Mouse (Mus musculus): ENCODE results near the gene Shc4. TPM values are rescaled to one million over a fixed set of nuclear protein-coding genes. Genes with fewer than 3 reads are reported as not detected.

Shc4 gene
- polyA plus RNA-seq, 1 experiment from 2014 or later: 1.2 TPM

- Histone ChIP-seq H3K4me3 (ENCODE audit: control insufficient read depth in 1 of 2, insufficient read depth in 1 of 2, low read depth in 1 of 2, low read length in 2 of 2) (no peak overlapping the region), H3K9me3 (ENCODE audit: control insufficient read depth, low read length) (no peaks in the 10 kb centered on the region), H3K4me1 (ENCODE audit: control insufficient read depth in 2 of 2, insufficient read depth in 2 of 2, low read length in 2 of 2) (0 out of 4 replicates have a peak, but pooled peaks cover 0 to 7% of the 10 kb centered on the region in 2 experiments), H3K4me2 (ENCODE audit: low read length) (no peak overlapping the region), H3K27ac (replicated peaks in 1 of 2; ENCODE audit: control insufficient read depth in 1 of 2, insufficient read depth in 1 of 2, low read depth in 2 of 2, low read length in 2 of 2) (no peak overlapping the region), H3K9ac (ENCODE audit: low read length) (no peak overlapping the region), H3K36me3 (ENCODE audit: control insufficient read depth, insufficient read depth, low read length) (peaks cover 73% of the 10 kb centered on the region), H3K27me3 (ENCODE audit: control insufficient read depth, insufficient read depth, low read length) (no peaks in the 10 kb centered on the region)
- WGBS: 75% methylated on average over 6 of the region's 6 CpGs
- ATAC-seq (ENCODE audit: insufficient number of reproducible peaks, insufficient read depth, low FRiP score, low read depth): no peak
Observed at GRCm38 (mm10) chr2:125598251-125598650, 125.7 kb downstream of the Shc4 start.

- ATAC-seq (ENCODE audit: insufficient number of reproducible peaks, insufficient read depth, low FRiP score, low read depth): no peak
- no peak overlapping the region for H3K27ac ChIP-seq (replicated peaks in 1 of 2; ENCODE audit: control insufficient read depth in 1 of 2, insufficient read depth in 1 of 2, low read depth in 2 of 2, low read length in 2 of 2)
- H3K9me3 ChIP-seq (ENCODE audit: control insufficient read depth, low read length): no peaks in the 10 kb centered on the region
- H3K27me3 ChIP-seq (ENCODE audit: control insufficient read depth, insufficient read depth, low read length): no peaks in the 10 kb centered on the region
- no peak overlapping the region for H3K4me2 ChIP-seq (ENCODE audit: low read length)
- WGBS: 95% methylated on average over 12 of the region's 12 CpGs
- no peak overlapping the region for H3K4me3 ChIP-seq (ENCODE audit: control insufficient read depth in 1 of 2, insufficient read depth in 1 of 2, low read depth in 1 of 2, low read length in 2 of 2)
- no peaks in the 10 kb centered on the region for H3K4me1 ChIP-seq (ENCODE audit: control insufficient read depth in 2 of 2, insufficient read depth in 2 of 2, low read length in 2 of 2)
- H3K9ac ChIP-seq (ENCODE audit: low read length): no peak overlapping the region
- peaks cover 64% of the 10 kb centered on the region for H3K36me3 ChIP-seq (ENCODE audit: control insufficient read depth, insufficient read depth, low read length)
Observed at GRCm38 (mm10) chr2:125594786-125595185, 129.2 kb downstream of the Shc4 start.

- no peaks in the 10 kb centered on the region for H3K9me3 ChIP-seq (ENCODE audit: control insufficient read depth, low read length)
- peaks cover 64% of the 10 kb centered on the region for H3K36me3 ChIP-seq (ENCODE audit: control insufficient read depth, insufficient read depth, low read length)
- no peaks in the 10 kb centered on the region for H3K27me3 ChIP-seq (ENCODE audit: control insufficient read depth, insufficient read depth, low read length)
- no peaks in the 10 kb centered on the region for H3K4me1 ChIP-seq (ENCODE audit: control insufficient read depth in 2 of 2, insufficient read depth in 2 of 2, low read length in 2 of 2)
- H3K4me2 ChIP-seq (ENCODE audit: low read length): no peak overlapping the region
- ATAC-seq (ENCODE audit: insufficient number of reproducible peaks, insufficient read depth, low FRiP score, low read depth): no peak
- no peak overlapping the region for H3K4me3 ChIP-seq (ENCODE audit: control insufficient read depth in 1 of 2, insufficient read depth in 1 of 2, low read depth in 1 of 2, low read length in 2 of 2)
- H3K9ac ChIP-seq (ENCODE audit: low read length): no peak overlapping the region
- H3K27ac ChIP-seq (replicated peaks in 1 of 2; ENCODE audit: control insufficient read depth in 1 of 2, insufficient read depth in 1 of 2, low read depth in 2 of 2, low read length in 2 of 2): no peak overlapping the region
- 82% methylated on average over 6 of the region's 6 CpGs for WGBS
Observed at GRCm38 (mm10) chr2:125594072-125594471, 129.9 kb downstream of the Shc4 start.

GRCm38 (mm10) chr2:125591895-125592294, 132.1 kb downstream of the Shc4 start:
- peaks cover 70% of the 10 kb centered on the region for H3K36me3 ChIP-seq (ENCODE audit: control insufficient read depth, insufficient read depth, low read length)
- no peaks in the 10 kb centered on the region for H3K27me3 ChIP-seq (ENCODE audit: control insufficient read depth, insufficient read depth, low read length)
- no peaks in the 10 kb centered on the region for H3K4me1 ChIP-seq (ENCODE audit: control insufficient read depth in 2 of 2, insufficient read depth in 2 of 2, low read length in 2 of 2)
- no peak for ATAC-seq (ENCODE audit: insufficient number of reproducible peaks, insufficient read depth, low FRiP score, low read depth)
- no peak overlapping the region for H3K4me3 ChIP-seq (ENCODE audit: control insufficient read depth in 1 of 2, insufficient read depth in 1 of 2, low read depth in 1 of 2, low read length in 2 of 2)
- H3K4me2 ChIP-seq (ENCODE audit: low read length): no peak overlapping the region
- 95% methylated on average over 4 of the region's 4 CpGs for WGBS
- H3K9me3 ChIP-seq (ENCODE audit: control insufficient read depth, low read length): no peaks in the 10 kb centered on the region
- no peak overlapping the region for H3K9ac ChIP-seq (ENCODE audit: low read length)
- no peak overlapping the region for H3K27ac ChIP-seq (replicated peaks in 1 of 2; ENCODE audit: control insufficient read depth in 1 of 2, insufficient read depth in 1 of 2, low read depth in 2 of 2, low read length in 2 of 2)

- no peak overlapping the region for H3K27ac ChIP-seq (replicated peaks in 1 of 2; ENCODE audit: control insufficient read depth in 1 of 2, insufficient read depth in 1 of 2, low read depth in 2 of 2, low read length in 2 of 2)
- ATAC-seq (ENCODE audit: insufficient number of reproducible peaks, insufficient read depth, low FRiP score, low read depth): no peak
- H3K4me1 ChIP-seq (ENCODE audit: control insufficient read depth in 2 of 2, insufficient read depth in 2 of 2, low read length in 2 of 2): no peaks in the 10 kb centered on the region
- peaks cover 77% of the 10 kb centered on the region for H3K36me3 ChIP-seq (ENCODE audit: control insufficient read depth, insufficient read depth, low read length)
- H3K9ac ChIP-seq (ENCODE audit: low read length): no peak overlapping the region
- 95% methylated on average over 12 of the region's 12 CpGs for WGBS
- no peaks in the 10 kb centered on the region for H3K27me3 ChIP-seq (ENCODE audit: control insufficient read depth, insufficient read depth, low read length)
- no peak overlapping the region for H3K4me3 ChIP-seq (ENCODE audit: control insufficient read depth in 1 of 2, insufficient read depth in 1 of 2, low read depth in 1 of 2, low read length in 2 of 2)
- no peaks in the 10 kb centered on the region for H3K9me3 ChIP-seq (ENCODE audit: control insufficient read depth, low read length)
- no peak overlapping the region for H3K4me2 ChIP-seq (ENCODE audit: low read length)
Observed at GRCm38 (mm10) chr2:125589287-125589686, 134.7 kb downstream of the Shc4 start.

GRCm38 (mm10) chr2:125581081-125581480, 142.9 kb downstream of the Shc4 start:
- H3K4me2 ChIP-seq (ENCODE audit: low read length): no peak overlapping the region
- no peak for ATAC-seq (ENCODE audit: insufficient number of reproducible peaks, insufficient read depth, low FRiP score, low read depth)
- H3K27ac ChIP-seq (replicated peaks in 1 of 2; ENCODE audit: control insufficient read depth in 1 of 2, insufficient read depth in 1 of 2, low read depth in 2 of 2, low read length in 2 of 2): no peak overlapping the region
- H3K4me1 ChIP-seq (ENCODE audit: control insufficient read depth in 2 of 2, insufficient read depth in 2 of 2, low read length in 2 of 2): no peaks in the 10 kb centered on the region
- no peak overlapping the region for H3K4me3 ChIP-seq (ENCODE audit: control insufficient read depth in 1 of 2, insufficient read depth in 1 of 2, low read depth in 1 of 2, low read length in 2 of 2)
- WGBS: 31% methylated on average over 5 of the region's 5 CpGs
- H3K36me3 ChIP-seq (ENCODE audit: control insufficient read depth, insufficient read depth, low read length): peaks cover 85% of the 10 kb centered on the region
- no peaks in the 10 kb centered on the region for H3K27me3 ChIP-seq (ENCODE audit: control insufficient read depth, insufficient read depth, low read length)
- no peaks in the 10 kb centered on the region for H3K9me3 ChIP-seq (ENCODE audit: control insufficient read depth, low read length)
- H3K9ac ChIP-seq (ENCODE audit: low read length): no peak overlapping the region

- no peaks in the 10 kb centered on the region for H3K9me3 ChIP-seq (ENCODE audit: control insufficient read depth, low read length)
- H3K9ac ChIP-seq (ENCODE audit: low read length): no peak overlapping the region
- no peaks in the 10 kb centered on the region for H3K4me1 ChIP-seq (ENCODE audit: control insufficient read depth in 2 of 2, insufficient read depth in 2 of 2, low read length in 2 of 2)
- no peaks in the 10 kb centered on the region for H3K27me3 ChIP-seq (ENCODE audit: control insufficient read depth, insufficient read depth, low read length)
- no peak overlapping the region for H3K27ac ChIP-seq (replicated peaks in 1 of 2; ENCODE audit: control insufficient read depth in 1 of 2, insufficient read depth in 1 of 2, low read depth in 2 of 2, low read length in 2 of 2)
- WGBS: 64% methylated on average over 4 of the region's 4 CpGs
- H3K36me3 ChIP-seq (ENCODE audit: control insufficient read depth, insufficient read depth, low read length): peaks cover 85% of the 10 kb centered on the region
- no peak overlapping the region for H3K4me2 ChIP-seq (ENCODE audit: low read length)
- ATAC-seq (ENCODE audit: insufficient number of reproducible peaks, insufficient read depth, low FRiP score, low read depth): no peak
- H3K4me3 ChIP-seq (ENCODE audit: control insufficient read depth in 1 of 2, insufficient read depth in 1 of 2, low read depth in 1 of 2, low read length in 2 of 2): no peak overlapping the region
Observed at GRCm38 (mm10) chr2:125577670-125578069, 146.3 kb downstream of the Shc4 start.
